Mouse (Mus musculus): ENCODE data around the gene Ttll13.

DNA sequence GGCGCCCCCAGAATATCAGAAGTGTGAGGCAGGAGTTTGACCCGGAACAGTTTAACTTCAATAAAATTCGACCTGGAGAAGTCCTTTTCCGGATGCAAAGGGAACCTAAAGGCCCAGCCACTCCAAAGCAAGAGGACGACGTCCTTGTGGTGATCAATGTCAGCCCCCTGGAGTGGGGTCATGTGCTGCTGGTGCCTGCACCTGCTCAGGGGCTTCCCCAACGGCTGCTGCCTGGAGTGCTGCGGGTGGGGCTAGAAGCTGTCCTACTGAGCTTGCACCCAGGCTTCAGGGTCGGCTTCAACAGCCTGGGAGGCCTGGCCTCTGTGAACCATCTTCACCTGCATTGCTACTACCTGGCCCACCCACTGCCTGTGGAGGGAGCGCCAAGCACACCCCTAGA is 7.6 kb upstream of the Ttll13 start:
- TF ChIP-seq CTCF (IDR thresholded peaks at IDR 0.05; ENCODE audit: low read depth, low read length) (no peak), GATA1 (IDR thresholded peaks at IDR 0.05; ENCODE audit: borderline replicate concordance, low read length) (no peak), TAL1 (conservative IDR thresholded peaks at IDR 0.05; ENCODE audit: low read depth, low read length) (no peak), POLR2AphosphoS5 (IDR thresholded peaks at IDR 0.05; ENCODE audit: insufficient replicate concordance, low read depth, low read length) (no peak), GATA2 (IDR thresholded peaks at IDR 0.05; ENCODE audit: borderline replicate concordance, low read depth, low read length) (no peak)
